Mouse (Mus musculus): Measurements from ENCODE around the gene Trim15. TPM values are rescaled to one million over a fixed set of nuclear protein-coding genes. Genes with fewer than 3 reads are reported as not detected.

Trim15 gene
- total and polyA plus RNA-seq, 3 experiments = 0.07 TPM; not detected in 2

GRCm38 (mm10) chr17:36844725-36845124 is 22.3 kb downstream of the Trim15 start:
- H3K27ac ChIP-seq (ENCODE audit: control insufficient read depth, low read depth, low read length) = peak overlapping the region; percentile 56

GRCm38 (mm10) chr17:36844286-36844719 is 22.7 kb downstream of the Trim15 start:
- no peak overlapping the region for H3K9ac ChIP-seq (ENCODE audit: control insufficient read depth, low read depth, low read length, poor library complexity, severe bottlenecking)
- TF ChIP-seq RCOR1 (IDR thresholded peaks at IDR 0.05; ENCODE audit: low read depth, low read length) (0 out of 2 replicates have a peak, but pooled peaks have one; percentile 22), GATA1 (IDR thresholded peaks at IDR 0.05; ENCODE audit: low read depth, low read length) (peak; percentile 66), TCF12 (IDR thresholded peaks at IDR 0.05; ENCODE audit: low read depth, low read length) (0 out of 2 replicates have a peak, but pooled peaks have one; percentile 40), TBP (IDR thresholded peaks at IDR 0.05; ENCODE audit: low read depth, low read length) (0 out of 2 replicates have a peak, but pooled peaks have one; percentile 32), POLR2AphosphoS2 (IDR thresholded peaks at IDR 0.05; ENCODE audit: low read length) (no peak), EP300 (IDR thresholded peaks at IDR 0.05; ENCODE audit: low read depth in 1 of 2, low read length in 2 of 2) (peak; percentile 36 to 69; a peak in 2 of 4 replicates), TAL1 (IDR thresholded peaks at IDR 0.05; ENCODE audit: low read length) (0 out of 2 replicates have a peak, but pooled peaks have one; percentile 13), ETS1 (IDR thresholded peaks at IDR 0.05; ENCODE audit: low read depth, low read length) (peak; percentile 83), ZC3H11A (IDR thresholded peaks at IDR 0.05; ENCODE audit: low read depth, low read length) (no peak), NELFE (IDR thresholded peaks at IDR 0.05; ENCODE audit: low read depth, low read length) (no peak), SIN3A (IDR thresholded peaks at IDR 0.05; ENCODE audit: low read length) (peak; percentile 30; the same call in 1 of the 2 replicates)
- no peaks in the 10 kb centered on the region for H3K79me2 ChIP-seq (ENCODE audit: control insufficient read depth, insufficient read depth, low read length, poor library complexity)
- peak overlapping the region; percentile 56 for H3K27ac ChIP-seq (ENCODE audit: control insufficient read depth, low read depth, low read length)
- H3K9me3 ChIP-seq (replicated peaks; ENCODE audit: insufficient read depth, low read length) = no peaks in the 10 kb centered on the region
- H3K4me1 ChIP-seq (ENCODE audit: control insufficient read depth in 1 of 2, insufficient read depth in 2 of 2, low read length in 2 of 2) = peaks cover 19 to 27% of the 10 kb centered on the region in 2 experiments
- H3K36me3 ChIP-seq (ENCODE audit: control insufficient read depth in 1 of 2, insufficient read depth in 2 of 2, low read length in 2 of 2) = peaks cover 0 to 30% of the 10 kb centered on the region in 2 experiments; a peak in 2 of 4 replicates
- DNase-seq (ENCODE audit: low read depth, low spot score) = peak; percentile 67
- H3K27me3 ChIP-seq (ENCODE audit: control insufficient read depth in 1 of 2, insufficient read depth in 2 of 2, low read length in 2 of 2) = no peaks in the 10 kb centered on the region
- no peak overlapping the region for H3K4me3 ChIP-seq (ENCODE audit: control insufficient read depth in 1 of 2, insufficient read depth in 1 of 2, low read depth in 2 of 2, low read length in 2 of 2)

More at GRCm38 (mm10) chr17:36844725-36845124, 22.3 kb downstream of the Trim15 start:
- H3K79me2 ChIP-seq (ENCODE audit: control insufficient read depth, insufficient read depth, low read length, poor library complexity) = no peaks in the 10 kb centered on the region
- no peak overlapping the region for H3K4me3 ChIP-seq (ENCODE audit: control insufficient read depth in 1 of 2, insufficient read depth in 1 of 2, low read depth in 2 of 2, low read length in 2 of 2)
- no peaks in the 10 kb centered on the region for H3K9me3 ChIP-seq (replicated peaks; ENCODE audit: insufficient read depth, low read length)
- peaks cover 0 to 30% of the 10 kb centered on the region in 2 experiments; a peak in 2 of 4 replicates for H3K36me3 ChIP-seq (ENCODE audit: control insufficient read depth in 1 of 2, insufficient read depth in 2 of 2, low read length in 2 of 2)
- no peak for DNase-seq (ENCODE audit: low read depth, low spot score)
- peaks cover 19 to 27% of the 10 kb centered on the region in 2 experiments for H3K4me1 ChIP-seq (ENCODE audit: control insufficient read depth in 1 of 2, insufficient read depth in 2 of 2, low read length in 2 of 2)
- no peak overlapping the region for H3K9ac ChIP-seq (ENCODE audit: control insufficient read depth, low read depth, low read length, poor library complexity, severe bottlenecking)
- TF ChIP-seq CHD1 (IDR thresholded peaks at IDR 0.05; ENCODE audit: low read depth, low read length) = no peak
- TF ChIP-seq EP300 (IDR thresholded peaks at IDR 0.05; ENCODE audit: low read depth in 1 of 2, low read length in 2 of 2) = 0 out of 4 replicates have a peak, but pooled peaks of 1 of the 2 experiments have one; percentile 0
- peak; percentile 55; the same call in 1 of the 2 replicates for TF ChIP-seq ZKSCAN1 (IDR thresholded peaks at IDR 0.05; ENCODE audit: low read depth, low read length)
- TF ChIP-seq MAFK (IDR thresholded peaks at IDR 0.05; ENCODE audit: borderline replicate concordance, low read depth, low read length) = no peak
- TF ChIP-seq TCF12 (IDR thresholded peaks at IDR 0.05; ENCODE audit: low read depth, low read length) = peak; percentile 13; the same call in 1 of the 2 replicates
- TF ChIP-seq ETS1 (IDR thresholded peaks at IDR 0.05; ENCODE audit: low read depth, low read length) = no peak
- TF ChIP-seq POLR2A (IDR thresholded peaks at IDR 0.05; ENCODE audit: control insufficient read depth in 1 of 2, insufficient read depth in 1 of 2, low read depth in 1 of 2, low read length in 2 of 2, poor library complexity in 1 of 2) = no peak
- TF ChIP-seq RCOR1 (IDR thresholded peaks at IDR 0.05; ENCODE audit: low read depth, low read length) = 0 out of 2 replicates have a peak, but pooled peaks have one; percentile 4
- no peak for TF ChIP-seq POLR2AphosphoS5 (IDR thresholded peaks at IDR 0.05; ENCODE audit: borderline replicate concordance, low read depth, low read length)
- H3K27me3 ChIP-seq (ENCODE audit: control insufficient read depth in 1 of 2, insufficient read depth in 2 of 2, low read length in 2 of 2) = no peaks in the 10 kb centered on the region
